Mouse (Mus musculus) c-Kit-positive CD71-positive TER-119-negative erythroid progenitor cells, embryonic 14.5 days (primary cell): ENCODE measurements around the gene Clnk.

Experiments
- DNase-seq: peaks from one replicate; pipeline ENCODE4 v3.0.0-alpha.2; 2013; ENCODE audit warnings: low read depth

Gene Clnk

DNA sequence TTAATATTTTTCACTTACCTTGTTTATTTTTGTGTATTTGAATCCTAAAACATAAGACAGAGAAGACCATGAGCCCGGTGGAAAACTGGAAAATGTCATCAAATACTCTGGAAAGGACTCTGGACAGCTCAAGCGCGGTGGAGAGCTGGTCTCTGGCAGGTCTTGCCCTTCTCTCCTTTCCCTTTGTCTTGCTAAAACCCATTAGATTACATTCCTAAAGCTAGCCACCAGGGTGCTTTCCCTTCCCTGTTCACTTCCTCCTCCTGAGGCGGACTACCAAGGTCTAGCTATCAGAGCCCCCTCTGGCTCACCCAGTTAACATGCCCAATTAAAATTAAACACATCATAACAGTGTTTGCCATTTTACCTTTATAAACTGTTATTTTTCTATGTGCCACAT lies 123.9 kb downstream of the Clnk start:
- DNase-seq = no peak

DNA sequence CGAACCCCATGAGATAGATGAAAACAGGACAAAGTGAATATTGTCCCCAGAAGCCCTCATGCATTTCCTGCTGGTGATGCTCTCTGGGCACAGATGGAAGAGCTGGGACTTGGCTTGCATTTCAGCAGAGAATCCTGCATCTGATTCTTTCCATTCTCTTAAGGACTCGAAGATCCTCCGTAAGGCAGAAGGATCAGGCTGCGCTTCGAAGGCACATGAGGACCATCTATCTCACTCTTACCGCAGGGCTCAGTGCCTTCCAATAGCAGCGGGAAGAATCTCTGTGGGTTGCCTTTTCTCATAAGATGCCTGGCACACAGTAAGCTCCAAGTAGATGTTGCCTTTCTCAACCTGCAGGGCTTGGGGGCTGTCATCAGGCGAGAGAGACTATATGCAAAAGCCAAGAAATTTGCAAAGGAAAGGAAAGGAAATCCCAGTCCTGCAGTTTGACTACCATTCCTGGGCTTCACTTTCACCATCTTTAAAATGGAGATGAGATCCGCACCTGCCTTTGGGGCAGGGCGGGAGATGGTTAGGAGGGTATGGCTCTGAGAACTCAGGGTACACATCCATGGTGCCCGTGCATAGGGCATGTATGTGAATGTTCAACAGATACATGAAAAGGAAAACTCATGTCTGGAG lies 167.6 kb downstream of the Clnk start:
- no peak for DNase-seq

DNA sequence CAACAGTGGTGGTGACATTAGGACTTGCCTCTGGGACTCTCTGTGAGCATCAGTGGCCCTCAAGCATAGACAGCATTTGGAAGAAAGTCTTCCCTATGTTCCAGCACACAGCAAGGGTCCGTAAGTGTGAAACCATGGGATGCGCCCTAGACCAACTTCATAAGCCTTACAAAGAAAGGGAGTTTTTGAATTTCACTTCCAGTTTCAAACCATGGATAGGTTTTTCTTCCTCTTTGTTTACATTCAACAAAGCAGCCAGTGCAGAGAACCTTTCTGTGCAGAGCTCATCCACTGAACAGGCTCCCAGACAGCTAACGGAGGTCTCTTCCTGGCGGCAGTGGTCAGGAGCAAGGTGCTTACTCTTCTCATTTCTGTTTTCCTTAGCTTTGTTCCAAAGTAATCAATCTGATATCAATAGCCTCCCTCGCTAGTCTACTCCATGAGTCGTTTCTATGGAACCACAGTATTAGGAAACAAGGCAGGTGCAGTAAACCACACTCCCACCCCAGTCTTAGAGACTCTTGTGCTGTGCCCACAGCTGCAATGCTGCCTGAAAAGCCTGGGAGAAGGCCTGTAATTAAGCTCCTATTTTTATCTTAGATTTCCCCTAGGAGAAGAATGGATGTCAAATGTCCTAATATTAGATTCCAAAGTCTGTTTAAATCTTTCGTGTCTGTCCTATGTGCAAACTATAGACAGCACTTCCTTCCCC lies 169.1 kb downstream of the Clnk start:
- DNase-seq = no peak

DNA sequence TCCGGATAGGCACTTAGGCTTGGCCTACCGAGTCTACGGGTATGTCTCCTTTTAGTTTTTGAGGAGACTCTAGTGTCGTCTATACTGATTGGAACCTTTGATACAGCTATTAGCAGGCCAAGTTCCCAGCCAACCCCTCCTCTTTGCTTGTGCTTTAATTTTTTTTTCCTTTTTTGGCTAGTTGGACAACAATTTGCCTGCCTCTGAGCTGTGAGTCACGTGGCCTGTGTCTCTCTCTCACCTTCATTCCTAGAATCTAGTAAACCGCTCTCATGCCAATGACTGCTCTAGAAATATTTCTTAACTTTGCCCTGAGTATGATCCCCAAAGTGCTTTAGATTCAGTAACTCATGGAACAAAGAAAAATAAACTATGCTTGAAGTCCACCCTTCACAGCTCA lies 173.7 kb downstream of the Clnk start:
- DNase-seq = no peak

DNA sequence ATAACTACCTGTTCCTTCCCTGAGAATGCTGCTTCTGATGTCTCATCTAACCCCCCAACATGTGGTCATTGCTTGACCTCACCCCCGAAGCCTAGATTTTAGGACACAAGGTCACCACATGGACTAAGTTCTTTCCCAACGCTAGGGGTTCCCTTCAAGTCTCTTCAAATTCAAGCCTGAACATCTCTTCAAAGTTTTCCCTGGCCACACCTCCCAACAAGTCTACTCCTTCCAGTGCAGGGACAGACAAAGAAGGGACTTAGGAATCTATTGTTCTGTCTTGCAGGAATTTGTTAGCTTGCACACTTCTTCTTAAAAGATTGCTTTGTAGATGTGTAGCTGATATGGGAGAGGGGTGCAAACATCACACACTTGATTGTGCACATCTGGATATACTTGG lies 174.5 kb downstream of the Clnk start:
- DNase-seq = no peak

DNA sequence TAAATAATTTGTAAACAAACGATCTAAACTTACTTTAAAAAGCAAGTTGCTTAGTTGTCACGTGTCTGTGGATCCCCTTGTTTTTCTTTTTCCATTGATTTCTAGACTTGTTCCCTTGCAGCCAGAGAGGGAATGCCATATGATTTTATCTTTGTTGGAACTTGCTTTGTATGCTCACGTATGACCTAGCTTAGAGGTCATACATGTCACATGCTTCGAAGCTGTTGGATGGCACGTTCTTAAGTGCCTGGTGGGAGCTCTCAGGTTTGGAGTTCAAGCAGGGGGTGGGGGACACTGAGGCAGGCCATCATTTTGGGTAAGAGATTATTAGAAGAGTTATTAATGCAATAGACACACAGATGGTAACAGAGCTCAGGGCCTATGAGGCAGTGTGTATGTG lies 178.1 kb downstream of the Clnk start:
- no peak for DNase-seq

DNA sequence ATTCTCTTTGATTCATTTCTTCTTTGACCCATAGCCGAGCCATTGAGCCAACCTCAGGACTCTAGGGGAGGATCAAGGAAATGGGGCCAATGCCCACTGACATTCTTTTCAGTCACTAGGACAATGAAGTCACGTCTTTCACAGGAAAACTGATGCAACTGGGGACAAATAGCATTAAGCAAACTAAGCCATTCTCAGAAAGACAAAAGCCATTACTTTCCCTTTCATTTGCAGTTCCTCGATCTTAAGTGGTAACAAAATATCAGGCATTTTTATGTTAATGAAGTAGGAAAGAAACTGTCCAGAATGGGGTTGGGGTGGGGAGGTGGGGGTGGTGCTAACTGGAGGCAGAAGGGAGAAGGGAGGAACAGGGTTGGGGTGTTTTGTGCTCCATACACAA lies 178.6 kb downstream of the Clnk start:
- no peak for DNase-seq

DNA sequence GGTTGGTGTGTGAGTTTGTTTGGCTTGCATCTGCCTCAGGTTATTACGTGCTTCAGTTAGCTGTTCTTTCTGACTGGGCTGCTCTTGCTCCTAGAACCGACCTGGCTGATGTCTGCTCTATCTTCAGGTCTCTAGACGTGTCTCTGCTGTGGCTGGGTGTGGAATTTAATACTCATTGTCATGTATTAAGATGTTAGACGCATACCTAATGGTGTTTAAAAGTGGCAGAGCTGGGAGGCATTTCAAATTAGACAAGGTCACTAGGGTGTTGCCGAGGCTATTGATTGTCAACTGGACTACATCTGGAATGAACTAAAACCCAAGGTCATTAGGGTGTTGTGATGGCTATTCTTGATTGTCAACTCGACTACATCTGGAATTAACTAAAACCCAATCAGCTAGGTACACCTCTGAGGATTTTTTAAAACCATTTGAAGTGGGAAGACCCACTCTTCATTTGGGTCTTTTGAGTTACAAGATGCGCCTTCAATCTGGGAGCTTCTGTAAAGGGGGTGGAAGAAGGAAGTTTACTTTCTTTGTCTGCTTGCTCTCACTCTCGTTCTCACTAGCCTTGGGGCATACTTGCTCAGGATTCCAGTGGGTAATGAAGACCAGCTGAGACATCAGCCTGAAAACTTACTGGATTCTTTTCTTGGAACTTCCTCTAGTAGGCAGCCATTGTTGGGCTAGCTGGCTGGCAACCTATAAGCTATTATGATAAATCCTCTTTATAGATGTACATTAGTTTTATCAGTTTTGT lies 179.8 kb downstream of the Clnk start:
- no peak for DNase-seq

DNA sequence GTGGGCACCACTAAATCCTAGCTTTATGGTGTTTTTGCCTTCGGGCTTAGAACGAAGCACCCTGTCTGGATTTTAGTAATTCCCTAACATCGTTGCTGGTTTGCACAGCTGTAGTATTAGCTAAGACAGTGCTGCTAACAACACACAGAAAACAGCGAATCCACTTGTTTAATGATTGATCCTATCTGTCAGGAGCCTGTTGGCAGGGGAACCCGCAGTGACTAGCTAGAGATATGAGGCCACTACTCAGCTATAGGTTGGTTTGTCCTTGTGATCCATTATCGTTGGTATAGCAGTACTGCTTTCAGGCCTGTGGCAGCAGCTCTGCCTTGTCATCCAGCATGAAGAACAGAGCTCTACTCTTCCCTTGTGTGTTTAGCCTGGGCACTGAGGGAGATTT lies 183.8 kb downstream of the Clnk start:
- DNase-seq = no peak

DNA sequence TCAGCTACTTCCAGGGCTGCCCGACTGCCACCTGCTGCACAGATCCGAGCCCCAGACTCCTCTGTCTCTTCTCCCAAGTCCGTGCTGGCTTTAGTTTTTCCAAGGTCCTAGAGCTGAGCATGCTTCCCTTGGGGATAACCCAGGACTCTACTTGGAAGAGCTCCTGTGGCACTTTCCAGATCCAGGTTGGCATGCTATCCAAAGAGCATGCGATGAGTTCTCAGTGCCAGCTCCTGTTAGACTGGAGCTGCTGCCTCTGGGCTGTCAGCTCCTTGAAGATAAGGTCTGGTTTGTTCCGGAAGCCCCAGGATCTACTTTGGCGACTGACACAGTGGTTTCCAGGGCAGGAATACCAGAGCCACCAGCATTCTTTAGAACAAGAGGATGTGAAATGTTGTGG lies 187.4 kb downstream of the Clnk start:
- DNase-seq = no peak

DNA sequence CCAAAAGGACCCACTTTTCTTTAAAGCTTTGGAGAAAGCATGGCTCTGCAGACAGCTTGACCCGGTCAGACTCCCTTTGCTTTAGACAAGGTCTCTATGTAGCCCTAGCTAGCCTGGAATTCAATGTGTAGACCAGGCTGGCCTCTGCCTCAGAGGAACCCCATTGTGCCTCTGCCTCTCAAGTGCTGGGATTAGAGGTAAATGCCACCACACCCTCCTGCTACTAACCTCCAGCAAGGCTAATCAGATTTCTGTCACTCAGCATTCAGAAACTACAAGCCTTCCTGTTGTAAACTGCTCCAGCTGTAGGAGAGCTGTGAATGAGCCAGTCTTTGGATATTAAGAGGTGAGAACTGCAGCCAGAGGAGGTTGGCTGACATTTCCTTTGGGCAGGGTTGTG lies 188.9 kb downstream of the Clnk start:
- DNase-seq = no peak

DNA sequence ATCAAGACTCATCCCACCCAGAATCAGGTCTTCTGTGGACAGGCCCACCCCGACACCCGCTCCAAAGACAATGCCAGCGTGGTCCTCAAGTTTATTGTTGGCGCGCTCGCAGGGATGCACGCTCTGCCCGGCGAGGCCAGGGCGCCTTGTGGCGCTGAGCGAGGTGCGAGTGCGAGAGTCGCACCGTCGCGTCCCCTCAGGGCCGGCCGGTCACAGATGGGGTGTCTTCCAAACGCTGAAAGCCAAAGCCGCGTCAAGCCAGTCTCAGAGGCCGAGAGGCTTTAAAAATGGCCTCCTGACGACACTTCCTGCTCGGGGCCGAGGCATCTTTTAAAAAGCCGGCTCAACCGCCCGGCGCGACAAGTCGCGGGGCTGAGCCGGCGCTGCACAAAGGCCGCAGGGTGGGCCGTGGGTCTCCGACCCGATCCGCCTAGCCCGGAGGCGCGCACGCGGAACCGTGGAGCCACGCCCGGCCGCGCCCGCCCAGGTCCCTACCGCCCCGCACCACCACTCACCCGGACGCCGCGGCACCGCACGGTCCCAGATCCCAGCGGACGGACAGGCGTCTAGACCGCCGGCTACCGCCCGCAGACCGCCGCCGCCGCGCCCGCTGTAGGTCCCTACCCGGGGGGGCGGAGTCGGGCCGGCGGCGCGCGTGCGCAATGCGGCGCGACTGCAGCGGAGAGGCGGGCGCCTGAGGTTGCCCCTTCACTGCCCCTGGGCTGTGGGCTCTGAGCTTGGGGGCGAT lies 192.3 kb downstream of the Clnk start, which contains the start of gene Zfp518b:
Gene Zfp518b (minus strand): TSS at position 663 of the 748 bp plus-strand sequence.
- peak; percentile 27 for DNase-seq

DNA sequence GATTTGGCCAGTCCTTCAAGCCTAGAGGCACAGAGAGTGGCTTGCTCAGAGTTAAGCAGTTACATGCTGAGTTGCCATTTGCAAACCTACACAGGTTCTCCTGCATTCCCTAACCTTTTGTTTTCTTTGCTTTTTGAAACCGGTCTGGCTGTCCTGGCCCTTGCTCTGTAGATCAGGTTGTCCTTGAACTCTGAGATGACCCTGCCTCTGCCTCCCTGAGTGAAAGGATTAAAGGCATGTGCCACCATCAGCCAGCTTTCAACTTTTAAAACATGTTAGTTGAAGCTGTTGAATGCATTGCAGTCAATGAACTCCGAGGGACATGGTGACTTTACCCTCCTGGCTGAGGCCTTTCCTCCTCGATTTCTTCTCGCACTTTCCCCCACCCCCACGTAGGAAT lies 217.8 kb downstream of the Clnk start:
- DNase-seq = no peak
